Mouse (Mus musculus) brain, embryonic 18.5 days (tissue): ENCODE data around the gene Gna15.

Experiments used
- DNase-seq: peaks from one replicate; pipeline ENCODE4 v3.0.0-alpha.2; 2012; ENCODE audit warnings: low read depth, low spot score

Gene Gna15

DNA sequence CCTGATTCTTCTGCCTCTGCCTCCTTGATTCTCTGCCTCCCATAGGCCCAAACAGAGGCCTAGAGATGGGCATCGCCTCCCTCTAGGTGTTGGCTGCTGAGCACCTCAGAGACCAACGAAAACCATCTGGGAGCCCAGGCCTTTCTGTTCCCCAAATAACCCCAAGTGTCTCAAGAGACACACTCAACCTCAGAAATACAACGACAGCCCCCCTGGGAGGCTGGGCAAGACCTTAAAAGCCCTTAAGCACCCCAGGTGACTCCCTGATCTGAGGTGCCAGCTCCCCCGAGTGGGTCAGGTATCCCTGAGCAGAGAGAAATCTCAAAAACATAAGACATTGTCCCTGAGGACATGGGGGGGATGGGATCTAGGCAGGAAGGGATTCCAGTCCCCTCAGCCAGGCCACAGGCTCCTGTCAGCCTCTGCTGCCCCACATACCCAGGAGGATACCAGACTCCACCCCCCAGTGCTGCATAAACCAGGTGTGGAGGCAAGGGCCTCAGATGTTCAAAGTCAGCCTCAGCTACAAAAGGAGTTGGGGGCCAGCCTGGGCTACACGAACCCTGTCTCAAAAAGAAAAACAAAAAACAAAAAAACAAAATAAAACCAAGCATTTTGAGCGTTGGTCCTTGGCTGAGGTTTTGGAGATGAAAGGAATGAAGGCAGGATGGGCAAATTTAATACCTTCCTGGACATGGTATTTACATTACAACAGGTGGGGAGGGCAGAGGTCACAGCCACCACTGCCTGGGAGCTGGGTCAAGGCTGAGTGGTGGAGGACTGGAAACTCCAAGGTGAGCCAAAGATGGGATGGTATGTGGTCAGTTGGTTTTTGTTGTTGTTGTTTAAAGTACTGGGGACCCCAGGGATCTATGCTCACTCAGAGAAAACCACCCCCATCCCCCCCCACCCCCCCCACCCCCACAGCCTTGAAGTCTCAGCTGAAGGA is 30.1 kb upstream of the Gna15 start:
- no peak for DNase-seq

DNA sequence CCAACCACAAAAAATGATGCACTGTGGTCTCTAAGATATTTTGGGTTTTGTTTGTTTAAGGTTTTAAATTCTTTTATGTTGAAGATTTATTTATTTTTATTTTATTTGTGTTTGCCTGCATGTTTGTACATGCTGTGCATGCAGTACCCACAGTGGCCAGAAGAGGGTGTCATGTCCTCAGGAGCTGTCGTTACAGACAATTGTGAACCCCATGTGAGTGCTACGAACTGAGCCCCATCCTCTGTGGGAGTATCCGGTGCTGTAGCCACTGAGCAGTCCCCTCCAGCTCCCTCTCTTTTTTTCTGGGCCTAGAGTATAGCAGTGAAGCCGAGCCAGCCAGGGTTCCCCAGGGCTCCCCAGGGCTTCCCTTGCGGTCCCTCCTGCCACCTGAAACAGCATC is 29.2 kb upstream of the Gna15 start:
- DNase-seq = no peak

DNA sequence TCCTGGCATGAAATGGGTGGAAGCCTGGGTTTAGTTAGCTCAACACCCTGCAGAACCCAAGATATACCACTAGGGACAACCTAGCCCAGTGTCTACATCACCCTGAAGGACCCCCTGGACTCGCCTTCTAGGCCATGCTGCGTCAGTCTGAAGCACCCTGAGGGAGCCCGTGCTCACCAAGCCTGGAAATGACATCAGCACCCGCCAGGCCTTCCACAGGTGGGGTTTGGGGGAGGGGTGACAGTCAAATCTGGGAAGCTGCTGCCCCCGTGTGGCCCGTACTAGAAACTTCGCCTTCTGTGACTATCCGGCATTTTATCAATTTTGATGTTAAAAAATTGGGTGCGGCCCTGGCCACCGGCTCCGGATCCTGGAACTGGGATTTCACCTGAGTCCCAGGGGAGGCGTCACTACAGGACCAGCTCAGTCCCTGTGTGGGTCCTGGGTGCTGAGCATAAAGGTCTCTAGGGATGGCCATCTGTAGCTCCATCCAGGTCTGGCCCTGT is 27.6 kb upstream of the Gna15 start:
- peak; percentile 76 for DNase-seq

DNA sequence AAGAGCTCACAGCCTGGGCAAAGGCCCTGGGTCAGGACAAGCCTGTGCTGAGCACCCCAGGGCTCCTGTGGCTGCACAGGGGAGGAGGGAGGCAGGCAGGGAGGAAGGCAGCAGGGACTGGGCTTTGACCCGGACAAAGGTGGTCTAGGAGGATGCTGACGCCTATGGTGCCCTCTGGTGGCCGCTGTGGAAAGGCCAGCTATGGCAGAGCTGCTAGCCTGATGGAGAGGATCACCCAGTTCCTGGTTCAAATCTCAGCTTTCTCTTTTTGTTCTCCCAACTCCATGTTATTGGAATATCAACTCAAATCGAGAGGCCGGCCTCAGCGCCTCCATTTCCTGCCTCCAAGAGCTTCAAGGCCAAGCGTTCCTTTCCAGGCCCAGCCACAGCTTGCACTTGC is 26.2 kb upstream of the Gna15 start:
- DNase-seq = no peak

DNA sequence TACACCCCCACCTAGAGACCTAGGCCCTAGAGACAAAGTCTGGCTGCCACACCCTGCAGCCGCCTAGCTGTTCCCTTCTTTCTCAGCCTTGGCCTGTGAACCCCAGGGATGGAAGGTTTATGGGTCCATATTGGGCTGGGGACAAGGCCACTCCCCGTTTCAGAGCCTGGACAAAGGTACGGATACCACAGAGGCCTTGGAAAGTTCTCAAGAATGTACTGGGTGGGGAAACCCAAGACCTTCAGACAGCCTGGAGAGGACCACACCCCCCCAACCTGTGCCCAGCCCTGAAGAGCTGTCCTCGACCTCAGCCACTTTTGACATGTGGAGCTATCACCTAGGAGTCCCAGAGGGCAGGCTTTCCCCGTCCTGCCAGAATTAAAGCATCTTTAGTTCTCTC is 24.9 kb upstream of the Gna15 start:
- no peak for DNase-seq

DNA sequence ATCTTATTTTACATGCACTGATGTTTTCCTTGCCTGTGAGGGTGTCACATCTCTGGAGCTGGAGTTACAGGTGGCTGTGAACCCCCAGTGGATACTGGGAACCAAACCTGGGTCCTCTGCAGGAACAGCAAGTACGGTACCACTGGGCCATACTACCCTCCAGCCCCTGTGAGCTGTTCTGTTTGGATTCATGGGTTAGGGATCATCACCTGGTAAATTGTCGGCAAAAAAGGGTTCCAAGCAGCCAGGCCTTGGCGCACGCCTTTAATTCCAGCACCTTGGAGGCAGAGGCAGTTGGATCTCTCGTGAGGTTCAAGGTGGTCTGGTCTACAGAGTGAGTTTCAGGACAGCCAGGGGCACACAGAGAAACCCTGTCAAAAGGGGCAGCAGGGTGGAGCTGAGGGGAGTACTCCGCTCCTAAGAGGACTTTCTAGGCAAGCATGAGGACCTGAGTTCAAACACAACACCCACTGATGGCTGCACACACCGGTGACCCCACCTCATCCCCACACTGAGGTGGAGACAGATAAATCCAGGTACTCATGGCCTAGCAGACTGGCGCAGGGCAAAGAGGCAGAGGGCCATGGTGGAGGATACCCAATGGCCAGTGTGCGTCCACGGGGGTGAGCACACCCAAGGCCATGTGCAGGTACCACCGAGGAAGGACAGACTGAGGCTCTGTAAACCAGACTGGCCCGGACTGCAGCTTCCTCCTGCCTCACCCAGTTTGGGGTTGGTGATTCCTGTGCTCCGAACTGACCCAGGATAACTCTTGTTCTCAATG is 23.0 kb upstream of the Gna15 start:
- DNase-seq = no peak

DNA sequence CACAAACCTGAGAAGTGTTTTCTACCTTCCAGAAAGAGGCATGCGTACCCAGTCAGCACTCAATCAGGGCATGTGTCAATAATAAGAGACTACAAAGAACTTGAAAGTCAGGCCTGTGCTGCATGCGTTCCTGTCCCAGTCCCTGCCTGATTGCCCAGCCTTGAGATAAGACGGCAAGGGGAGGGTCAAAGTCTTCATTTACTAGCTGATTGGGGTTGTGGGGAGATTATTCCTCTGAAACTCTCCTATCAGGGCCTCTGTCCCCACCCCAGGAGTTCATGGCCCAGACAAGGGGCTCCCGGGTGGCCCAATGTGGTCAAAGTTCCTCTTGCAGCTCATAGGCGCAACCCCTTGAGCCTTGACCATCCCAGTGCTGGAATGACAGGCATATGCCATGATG is 22.3 kb upstream of the Gna15 start:
- DNase-seq = no peak

DNA sequence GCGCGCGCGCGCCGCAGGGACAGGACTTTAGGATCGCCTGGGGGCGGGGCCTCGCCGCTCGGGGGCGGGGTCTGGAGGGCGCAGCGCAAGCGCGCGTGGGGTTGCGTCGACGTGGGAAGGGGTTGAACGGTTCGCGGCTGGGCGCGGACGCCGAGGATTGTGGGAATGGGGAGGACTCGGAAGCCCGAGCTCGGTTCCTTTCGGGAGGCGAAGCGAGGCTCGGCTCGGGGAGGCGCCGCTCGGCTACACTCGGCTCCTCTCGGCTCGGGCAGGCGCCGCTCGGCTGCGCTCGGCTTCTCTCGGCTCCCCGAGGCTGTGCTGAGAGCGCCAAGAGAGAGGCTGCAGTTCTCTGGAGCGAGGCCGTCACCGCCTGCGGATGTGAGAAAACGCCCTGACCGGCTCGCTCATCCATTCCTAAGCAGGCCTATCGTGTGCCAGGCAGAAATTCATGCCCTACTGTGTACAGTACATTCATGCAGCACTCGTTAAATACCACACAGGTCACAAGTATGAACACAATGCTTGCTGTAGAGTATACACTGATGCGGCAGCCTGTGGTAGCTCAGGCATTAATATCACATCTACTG is 21.2 kb upstream of the Gna15 start, which contains the start of gene Gna11:
TSS of gene Gna11 (minus strand) at position 30 of the 587 bp plus-strand sequence.
- DNase-seq = peak; percentile 97

DNA sequence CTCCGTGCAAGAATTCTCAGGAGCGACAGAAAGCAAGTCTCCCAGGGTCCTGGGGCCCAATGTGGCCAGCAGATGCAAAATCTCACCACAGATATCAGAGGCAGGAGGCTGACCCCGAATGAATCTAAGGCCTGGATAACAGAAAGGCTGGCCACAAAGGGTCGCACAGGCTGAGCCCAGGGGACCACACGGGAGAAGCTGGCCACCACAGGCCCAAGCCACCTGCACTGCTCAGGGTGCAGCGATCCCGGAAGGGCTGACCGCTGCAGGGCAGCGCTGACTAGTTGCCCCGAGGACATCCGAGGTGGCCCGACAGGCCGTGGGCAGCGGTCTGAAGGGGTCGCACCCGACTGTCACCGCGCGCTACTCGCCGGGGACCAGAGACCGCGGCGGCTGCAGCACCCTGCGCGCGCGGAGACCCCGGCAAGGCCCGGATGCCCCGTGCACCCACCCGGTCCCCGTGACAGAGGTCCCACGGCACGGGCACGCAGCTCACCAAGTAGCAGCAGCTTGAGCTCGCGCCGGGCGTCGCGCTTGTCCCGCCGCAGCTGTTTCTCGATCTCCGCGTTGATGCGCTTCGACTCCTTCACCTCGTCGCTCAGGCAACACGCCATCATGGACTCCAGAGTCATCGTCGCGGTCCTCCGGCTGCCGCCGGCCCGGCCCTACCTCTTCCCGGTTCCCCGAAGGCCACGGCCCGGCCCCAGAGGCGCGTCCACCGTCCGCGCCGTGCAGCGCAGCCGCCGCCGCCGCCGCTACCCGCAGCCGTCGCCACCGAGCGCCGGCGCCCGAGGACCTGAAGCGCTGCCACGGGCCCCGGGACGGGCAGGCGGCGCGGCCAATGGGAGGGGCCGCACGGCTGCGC is 20.5 kb upstream of the Gna15 start:
- no peak for DNase-seq

DNA sequence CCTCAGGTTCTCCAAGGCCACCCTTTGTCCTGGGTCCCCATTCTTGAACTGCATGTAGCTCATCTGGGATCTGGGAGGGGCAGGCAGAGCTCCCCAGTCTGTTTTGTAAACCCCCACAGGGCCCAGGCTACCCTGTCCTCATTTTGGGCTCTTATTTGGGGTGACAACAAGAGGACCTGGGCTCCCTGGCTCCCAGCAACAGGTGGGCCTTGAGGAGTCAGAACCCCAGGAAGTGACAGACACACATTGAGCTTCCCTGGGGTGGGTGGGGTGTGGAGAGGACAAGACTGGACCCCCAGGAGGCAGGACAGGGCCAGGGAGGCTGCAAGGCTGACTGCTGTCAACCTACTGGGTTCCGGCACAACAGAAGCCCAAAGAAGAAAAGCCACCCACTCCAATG is 19.6 kb upstream of the Gna15 start:
- DNase-seq = no peak

DNA sequence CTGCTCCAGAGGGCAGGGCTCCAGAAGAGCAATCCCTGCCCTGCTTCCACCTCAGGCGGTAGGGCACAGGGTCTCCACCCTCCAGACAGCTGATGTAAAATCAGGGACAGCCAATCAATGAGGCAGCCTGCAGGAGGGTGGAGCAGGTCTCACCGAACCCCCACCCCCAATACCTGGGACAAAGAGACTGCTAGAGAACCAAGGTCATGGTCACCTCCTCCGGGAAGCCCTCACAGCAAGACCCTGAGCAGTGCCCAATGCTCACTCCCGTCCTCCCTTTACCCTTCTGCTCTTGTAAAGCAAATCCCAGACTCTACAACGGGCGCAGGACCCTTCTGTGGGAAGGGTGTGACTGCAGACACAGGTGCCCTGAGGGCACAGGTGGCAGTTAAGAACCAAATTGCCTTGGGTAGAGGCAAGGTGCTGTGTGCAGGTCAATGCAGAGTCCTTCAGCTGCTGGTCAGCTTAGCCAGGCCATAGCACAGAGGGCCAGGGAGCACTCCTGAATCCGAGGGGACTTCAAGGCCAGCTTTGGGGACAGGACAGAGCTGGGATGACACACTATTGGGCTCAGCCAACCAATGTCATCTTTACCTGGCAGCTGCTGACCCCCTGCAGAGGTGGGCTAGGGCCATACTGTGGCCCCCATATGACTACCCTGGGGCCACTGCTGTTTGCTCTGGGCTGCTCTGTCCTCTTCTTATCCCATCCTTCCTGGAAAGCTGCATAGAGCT is 18.9 kb upstream of the Gna15 start:
- no peak for DNase-seq

DNA sequence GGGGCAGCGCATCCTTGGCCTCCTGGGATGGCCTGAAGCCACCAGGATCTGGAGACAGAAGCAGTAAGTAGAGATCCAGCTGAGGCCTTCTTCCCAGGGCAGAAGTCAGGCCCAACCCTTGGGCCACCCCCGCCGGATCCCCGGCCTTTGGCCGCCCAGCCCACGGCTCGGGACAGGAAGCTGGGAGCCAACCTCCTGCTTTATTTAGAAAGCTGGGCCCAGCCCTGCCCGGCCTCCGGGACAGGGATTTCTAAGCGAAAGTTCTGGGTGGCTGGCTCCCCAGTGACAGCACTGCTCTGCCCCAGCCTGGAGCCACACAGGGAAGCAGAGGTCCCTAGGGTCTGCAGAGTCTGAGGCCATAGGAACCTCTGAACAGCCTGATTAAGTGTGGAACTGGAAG is 17.8 kb upstream of the Gna15 start:
- no peak for DNase-seq

DNA sequence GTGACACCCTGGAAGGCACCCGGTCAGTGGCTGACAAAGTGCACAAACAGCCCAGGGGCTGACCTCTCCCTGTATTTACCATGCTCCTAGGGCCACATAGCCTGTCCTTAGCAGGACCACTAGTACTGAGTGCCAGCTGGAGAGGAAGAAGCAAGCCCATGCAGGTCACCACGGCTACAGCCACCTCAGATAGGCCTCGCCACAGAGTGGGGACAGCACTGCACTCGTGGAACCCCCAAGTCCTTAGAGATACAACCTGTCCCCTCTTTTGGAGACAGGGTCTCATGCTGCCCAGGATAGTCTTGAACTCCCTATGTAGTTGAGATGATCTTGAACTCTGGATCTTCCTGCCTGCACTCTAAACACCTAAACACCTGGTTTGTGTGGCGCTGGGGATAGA is 17.3 kb upstream of the Gna15 start:
- no peak for DNase-seq

DNA sequence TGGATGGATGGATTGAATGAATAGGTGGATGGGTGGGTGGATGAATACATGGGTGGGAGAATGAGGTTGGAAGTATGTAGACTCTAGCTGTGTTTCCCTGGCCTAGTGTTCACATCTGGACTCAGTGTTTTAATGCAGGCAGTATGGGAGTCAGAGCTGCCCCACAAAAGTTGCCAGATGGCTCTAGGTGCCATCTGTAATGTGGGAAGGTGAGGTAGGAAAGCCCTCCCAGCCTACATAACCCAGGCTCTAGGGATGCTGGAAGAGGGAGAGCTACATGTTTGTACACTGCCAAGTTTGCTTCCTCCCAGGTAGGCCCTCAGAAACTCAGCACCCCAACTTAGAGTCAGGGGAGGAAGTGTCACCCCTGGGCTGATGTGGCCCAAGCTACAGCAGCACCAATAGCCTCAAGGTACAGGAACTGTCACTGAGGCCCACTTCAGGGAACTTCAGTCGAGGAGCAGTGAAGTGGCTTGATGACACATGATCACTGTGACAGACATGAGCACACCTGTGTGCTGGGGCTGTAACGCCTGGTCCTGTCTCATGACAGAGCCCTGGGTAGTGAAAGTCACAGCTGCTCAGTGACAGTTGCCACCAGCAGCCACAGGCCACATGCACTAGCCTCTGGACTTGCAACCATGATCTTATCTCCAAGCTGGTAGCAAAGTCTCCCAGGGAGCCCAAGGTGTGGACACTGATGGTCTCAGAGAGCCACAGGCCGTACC is 14.5 kb upstream of the Gna15 start:
- no peak for DNase-seq

DNA sequence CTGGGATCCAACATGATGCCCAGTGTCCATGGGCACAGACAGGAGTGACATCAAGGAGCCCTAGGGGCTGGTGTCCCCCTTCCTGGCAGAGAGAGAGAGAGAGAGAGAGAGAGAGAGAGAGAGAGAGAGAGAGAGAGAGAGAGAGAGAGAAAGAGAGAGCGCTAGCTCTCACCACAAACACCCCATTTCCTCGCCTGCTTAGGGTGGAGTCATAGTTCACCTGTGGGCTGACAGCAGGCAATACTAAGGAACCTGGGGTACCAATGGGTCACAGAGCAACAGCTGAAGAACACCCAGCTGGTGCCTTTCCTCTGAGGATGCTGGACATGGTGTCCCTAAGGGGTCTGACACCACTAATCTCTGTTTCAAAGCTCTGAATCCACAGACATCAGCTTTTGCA is 13.4 kb upstream of the Gna15 start:
- no peak for DNase-seq

DNA sequence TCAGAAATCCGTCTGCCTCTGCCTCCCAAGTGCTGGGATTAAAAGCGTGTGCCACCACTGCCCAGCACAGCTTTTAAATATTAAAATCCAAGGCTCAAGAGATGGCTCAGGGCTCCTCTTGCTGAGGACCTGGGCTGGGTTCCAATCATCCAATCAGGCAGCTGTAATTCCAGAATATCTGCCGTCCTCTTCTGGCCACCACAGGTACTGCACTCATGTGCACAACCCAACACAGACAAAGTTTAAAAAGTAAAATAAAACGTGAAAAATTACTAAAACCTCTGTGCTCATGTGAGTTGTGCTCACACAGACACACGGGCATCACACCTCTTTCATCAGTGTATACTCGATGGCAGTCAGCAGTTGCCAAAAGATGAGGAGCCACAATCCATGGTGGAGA is 12.7 kb upstream of the Gna15 start:
- no peak for DNase-seq

DNA sequence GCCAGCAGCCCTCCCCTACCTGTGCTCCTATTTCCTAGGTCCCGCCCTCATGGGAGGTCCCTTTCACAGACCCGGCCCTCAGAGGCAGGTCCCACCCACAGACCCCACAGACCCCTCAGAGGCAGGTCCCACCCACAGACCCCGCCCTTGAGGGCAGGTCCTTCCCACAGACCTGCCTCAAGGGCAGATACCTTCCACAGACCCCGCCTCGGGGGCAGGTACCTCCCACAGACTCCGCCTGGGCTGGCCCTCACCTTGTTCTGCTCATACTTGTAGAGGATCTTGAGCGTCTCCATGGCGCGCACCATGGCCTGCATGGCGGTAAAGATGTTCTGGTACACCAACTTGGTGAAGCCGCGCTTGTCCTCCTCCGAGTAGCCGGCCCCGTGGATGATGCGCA is 10.8 kb upstream of the Gna15 start:
- no peak for DNase-seq

DNA sequence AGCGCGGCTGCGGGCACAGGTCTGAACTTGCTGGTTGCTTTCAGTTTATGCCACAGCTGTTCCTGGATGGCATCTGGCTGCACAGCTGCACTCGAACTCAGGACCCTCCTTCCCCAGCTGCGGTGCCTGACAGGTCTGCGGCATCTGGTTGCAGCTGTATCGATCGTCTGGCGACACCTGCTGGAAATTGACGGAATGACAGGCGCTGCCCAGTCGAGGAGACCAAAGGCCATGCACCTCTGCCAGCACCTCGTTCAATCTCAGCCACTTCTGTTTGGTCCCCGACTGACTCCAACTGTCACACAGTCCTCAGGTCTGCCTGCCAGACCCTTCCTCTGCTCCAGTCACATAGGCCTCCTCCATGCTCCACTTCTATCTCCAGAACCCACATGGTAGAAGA is 2.8 kb upstream of the Gna15 start:
- DNase-seq = no peak

DNA sequence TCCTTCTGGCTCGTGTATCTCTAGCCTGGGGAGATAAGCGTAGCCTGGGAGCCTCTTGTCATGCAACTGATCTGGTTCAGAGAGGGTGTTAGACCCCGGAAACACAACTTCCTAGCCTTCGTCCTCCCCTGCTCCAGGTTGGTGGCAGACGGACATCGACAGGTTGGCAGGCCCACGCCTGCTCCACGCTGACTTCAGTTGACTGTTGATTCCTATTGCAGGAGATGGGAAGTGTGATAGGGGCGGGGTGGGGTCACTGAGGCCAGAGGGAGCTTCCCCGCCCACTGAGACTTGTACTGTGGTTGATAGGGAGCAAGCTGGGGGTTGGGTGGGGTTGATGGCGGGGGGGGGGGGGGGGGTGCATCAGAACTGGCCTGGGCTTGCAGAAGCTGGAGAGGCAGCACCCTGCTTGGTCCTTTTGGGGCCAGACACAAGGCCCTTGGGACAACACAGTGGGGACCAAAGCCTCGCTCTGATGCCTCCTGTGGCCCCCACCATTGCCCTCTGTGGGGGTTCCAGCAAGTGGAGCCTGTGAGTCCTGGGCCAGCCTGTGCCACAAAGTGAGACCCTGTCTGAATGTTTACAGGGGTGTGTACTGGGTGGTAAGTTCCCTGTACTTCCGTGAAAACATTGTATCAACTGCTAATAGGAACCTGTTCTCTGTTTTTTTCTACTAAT is 1.1 kb upstream of the Gna15 start:
- DNase-seq = no peak
